Mouse (Mus musculus): ENCODE measurements at regions not wholly inside any gene's neighbourhood (a gene's known extent, or its start where the extent isn't known, plus 50 kb on each side); places are given as distances from the start of the nearest gene placed in this dataset.

- Histone ChIP-seq H3K9me3 (replicated peaks; ENCODE audit: insufficient read depth, low read length) (no peaks in the 10 kb centered on the region), H3K27ac (ENCODE audit: control insufficient read depth, low read depth, low read length) (no peak overlapping the region), H3K9ac (ENCODE audit: control insufficient read depth, low read depth, low read length, poor library complexity, severe bottlenecking) (no peak overlapping the region), H3K36me3 (ENCODE audit: control insufficient read depth in 1 of 2, insufficient read depth in 2 of 2, low read length in 2 of 2) (no peaks in the 10 kb centered on the region), H3K4me1 (ENCODE audit: control insufficient read depth in 1 of 2, insufficient read depth in 2 of 2, low read length in 2 of 2) (no peaks in the 10 kb centered on the region), H3K79me2 (ENCODE audit: control insufficient read depth, insufficient read depth, low read length, poor library complexity) (no peaks in the 10 kb centered on the region), H3K4me3 (ENCODE audit: control insufficient read depth in 1 of 2, insufficient read depth in 1 of 2, low read depth in 2 of 2, low read length in 2 of 2) (no peak overlapping the region), H3K27me3 (ENCODE audit: control insufficient read depth in 1 of 2, insufficient read depth in 2 of 2, low read length in 2 of 2) (no peaks in the 10 kb centered on the region)
- TF ChIP-seq CTCF (IDR thresholded peaks at IDR 0.05 in 2 of 3, conservative IDR thresholded peaks at IDR 0.05 in 1 of 3; ENCODE audit: control insufficient read depth in 1 of 3, insufficient read depth in 1 of 3, low read depth in 2 of 3, low read length in 3 of 3, poor library complexity in 1 of 3, severe bottlenecking in 1 of 3) (peak in 1 of 3 experiments; percentile 16; a peak in 2 of 6 replicates), RAD21 (IDR thresholded peaks at IDR 0.05; ENCODE audit: low read depth, low read length) (no peak; the same call in 1 of the 2 replicates)
- DNase-seq (ENCODE audit: low read depth, low spot score): no peak
Measured at GRCm38 (mm10) chr17:7597481-7597880, 212.2 kb upstream of the Unc93a2 start.

GRCm38 (mm10) chr17:7594801-7595200 lies 209.5 kb upstream of the Unc93a2 start:
- Histone ChIP-seq H3K27ac (ENCODE audit: control insufficient read depth, low read depth, low read length) (no peak overlapping the region), H3K9me3 (replicated peaks; ENCODE audit: insufficient read depth, low read length) (no peaks in the 10 kb centered on the region), H3K4me1 (ENCODE audit: control insufficient read depth in 1 of 2, insufficient read depth in 2 of 2, low read length in 2 of 2) (no peaks in the 10 kb centered on the region), H3K4me3 (ENCODE audit: control insufficient read depth in 1 of 2, insufficient read depth in 1 of 2, low read depth in 2 of 2, low read length in 2 of 2) (no peak overlapping the region), H3K9ac (ENCODE audit: control insufficient read depth, low read depth, low read length, poor library complexity, severe bottlenecking) (no peak overlapping the region), H3K79me2 (ENCODE audit: control insufficient read depth, insufficient read depth, low read length, poor library complexity) (no peaks in the 10 kb centered on the region), H3K27me3 (ENCODE audit: control insufficient read depth in 1 of 2, insufficient read depth in 2 of 2, low read length in 2 of 2) (no peaks in the 10 kb centered on the region), H3K36me3 (ENCODE audit: control insufficient read depth in 1 of 2, insufficient read depth in 2 of 2, low read length in 2 of 2) (no peaks in the 10 kb centered on the region)
- no peak for TF ChIP-seq GATA1 (IDR thresholded peaks at IDR 0.05; ENCODE audit: low read depth, low read length)
- TF ChIP-seq CTCF (IDR thresholded peaks at IDR 0.05 in 2 of 3, conservative IDR thresholded peaks at IDR 0.05 in 1 of 3; ENCODE audit: control insufficient read depth in 1 of 3, insufficient read depth in 1 of 3, low read depth in 2 of 3, low read length in 3 of 3, poor library complexity in 1 of 3, severe bottlenecking in 1 of 3): no peak
- TF ChIP-seq RAD21 (IDR thresholded peaks at IDR 0.05; ENCODE audit: low read depth, low read length): no peak
- TF ChIP-seq MYB (IDR thresholded peaks at IDR 0.05; ENCODE audit: low read depth, low read length): no peak
- TF ChIP-seq MEF2A (IDR thresholded peaks at IDR 0.05; ENCODE audit: extremely low read depth, insufficient replicate concordance, low read depth, low read length, poor library complexity, severe bottlenecking): no peak
- TF ChIP-seq POLR2AphosphoS2 (IDR thresholded peaks at IDR 0.05; ENCODE audit: low read length): no peak
- no peak for TF ChIP-seq BHLHE40 (IDR thresholded peaks at IDR 0.05; ENCODE audit: borderline replicate concordance, low read depth, low read length)
- DNase-seq (ENCODE audit: low read depth, low spot score): no peak

- DNase-seq (ENCODE audit: low read depth, low spot score): no peak
Measured at GRCm38 (mm10) chr17:7592491-7592890, 207.2 kb upstream of the Unc93a2 start.

More at GRCm38 (mm10) chr17:7592491-7592890, 207.2 kb upstream of the Unc93a2 start:
- Histone ChIP-seq H3K36me3 (ENCODE audit: control insufficient read depth in 1 of 2, insufficient read depth in 2 of 2, low read length in 2 of 2) (no peaks in the 10 kb centered on the region), H3K4me3 (ENCODE audit: control insufficient read depth in 1 of 2, insufficient read depth in 1 of 2, low read depth in 2 of 2, low read length in 2 of 2) (no peak overlapping the region), H3K79me2 (ENCODE audit: control insufficient read depth, insufficient read depth, low read length, poor library complexity) (no peaks in the 10 kb centered on the region), H3K9me3 (replicated peaks; ENCODE audit: insufficient read depth, low read length) (no peaks in the 10 kb centered on the region), H3K9ac (ENCODE audit: control insufficient read depth, low read depth, low read length, poor library complexity, severe bottlenecking) (no peak overlapping the region), H3K4me1 (ENCODE audit: control insufficient read depth in 1 of 2, insufficient read depth in 2 of 2, low read length in 2 of 2) (no peaks in the 10 kb centered on the region), H3K27ac (ENCODE audit: control insufficient read depth, low read depth, low read length) (no peak overlapping the region), H3K27me3 (ENCODE audit: control insufficient read depth in 1 of 2, insufficient read depth in 2 of 2, low read length in 2 of 2) (no peaks in the 10 kb centered on the region)
- TF ChIP-seq MEF2A (IDR thresholded peaks at IDR 0.05; ENCODE audit: extremely low read depth, insufficient replicate concordance, low read depth, low read length, poor library complexity, severe bottlenecking): no peak
- no peak for TF ChIP-seq MAFK (IDR thresholded peaks at IDR 0.05; ENCODE audit: borderline replicate concordance, low read depth, low read length)
- TF ChIP-seq GABPA (IDR thresholded peaks at IDR 0.05; ENCODE audit: low read depth, low read length): no peak
- no peak for TF ChIP-seq ELF1 (IDR thresholded peaks at IDR 0.05; ENCODE audit: low read depth, low read length)
- TF ChIP-seq ZMIZ1 (IDR thresholded peaks at IDR 0.05; ENCODE audit: low read depth, low read length): no peak
- TF ChIP-seq CHD2 (IDR thresholded peaks at IDR 0.05; ENCODE audit: low read length): no peak
- TF ChIP-seq EP300 (IDR thresholded peaks at IDR 0.05; ENCODE audit: low read depth in 1 of 2, low read length in 2 of 2): no peak
- no peak for TF ChIP-seq NRF1 (IDR thresholded peaks at IDR 0.05; ENCODE audit: insufficient read depth, low read depth, low read length, poor library complexity, severe bottlenecking)
- TF ChIP-seq MAX (IDR thresholded peaks at IDR 0.05; ENCODE audit: low read length): no peak
- no peak for TF ChIP-seq CTCF (IDR thresholded peaks at IDR 0.05 in 2 of 3, conservative IDR thresholded peaks at IDR 0.05 in 1 of 3; ENCODE audit: control insufficient read depth in 1 of 3, insufficient read depth in 1 of 3, low read depth in 2 of 3, low read length in 3 of 3, poor library complexity in 1 of 3, severe bottlenecking in 1 of 3)
- no peak for TF ChIP-seq USF1 (IDR thresholded peaks at IDR 0.05; ENCODE audit: low read depth, low read length)
- no peak for TF ChIP-seq ZNF384 (IDR thresholded peaks at IDR 0.05; ENCODE audit: low read depth, low read length)
- no peak for TF ChIP-seq ZC3H11A (IDR thresholded peaks at IDR 0.05; ENCODE audit: low read depth, low read length)
- no peak for TF ChIP-seq ETS1 (IDR thresholded peaks at IDR 0.05; ENCODE audit: low read depth, low read length)
- no peak for TF ChIP-seq RAD21 (IDR thresholded peaks at IDR 0.05; ENCODE audit: low read depth, low read length)
- TF ChIP-seq GATA1 (IDR thresholded peaks at IDR 0.05; ENCODE audit: low read depth, low read length): no peak
- TF ChIP-seq CHD1 (IDR thresholded peaks at IDR 0.05; ENCODE audit: low read depth, low read length): no peak
